Mouse (Mus musculus) small intestine, adult 2 months (tissue): ENCODE measurements around the gene Fam53b.

Experiments
- CTCF ChIP-seq: fragments of 200-500 bp; IDR thresholded peaks from 2 replicates; pipeline ENCODE4 v1.5.1; 2012; ENCODE audit warnings: low read depth, mild to moderate bottlenecking, control low read depth, inconsistent platforms, low read length, moderate library complexity, mixed read lengths; ENCODE audit not compliant: insufficient replicate concordance, insufficient read length; ENCODE audit errors: extremely low read depth
- POLR2A ChIP-seq: fragments of 200-500 bp; IDR thresholded peaks from 2 replicates; pipeline ENCODE4 v1.6.1; 2012; ENCODE audit warnings: low read depth, mild to moderate bottlenecking, control low read depth, inconsistent platforms, low read length, moderate library complexity

DNA sequence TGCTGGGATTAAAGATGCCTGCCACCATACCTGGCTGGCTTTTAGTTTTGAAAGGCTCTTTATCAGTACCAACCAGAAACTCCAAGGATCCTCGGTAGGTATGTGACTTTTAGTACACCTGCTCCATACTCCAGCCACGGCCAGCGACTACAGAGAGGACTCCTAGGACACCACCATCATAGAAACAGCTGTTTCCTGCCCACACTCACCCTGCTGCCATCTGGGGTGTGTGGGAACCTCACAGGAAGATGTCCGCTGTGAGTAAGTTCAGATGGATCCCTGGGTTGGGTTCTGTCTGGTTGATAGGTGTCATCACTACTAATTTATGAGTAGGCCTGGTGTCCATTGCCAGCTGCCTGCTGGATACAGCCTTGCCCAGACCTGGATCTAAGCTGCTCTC, 114.9 kb downstream of the Fam53b start:
- TF ChIP-seq POLR2A: no peak
- no peak for TF ChIP-seq CTCF
